Mouse (Mus musculus) midbrain, embryonic 16.5 days (tissue): ENCODE measurements around the gene Vgll4. TPM values are rescaled to one million over a fixed set of nuclear protein-coding genes. Genes with fewer than 3 reads are reported as not detected.

ENCODE experiments used
- ATAC-seq: fragments of 200-750 bp; cut with Nextera tagmentation; 2 replicates; pipeline ENCODE4 v1.8.0; 2017; ENCODE audit warnings: moderate TSS enrichment
- H3K27ac ChIP-seq: fragments of 300-500 bp; sonication (generic); 2 replicates; pipeline ENCODE4 v1.5.1; 2014; ENCODE audit warnings: mild to moderate bottlenecking, low read length, mixed read lengths
- H3K27me3 ChIP-seq: fragments of 300-500 bp; sonication (generic); 2 replicates; pipeline ENCODE4 v1.6.1; 2014; ENCODE audit warnings: low read depth, low read length, mixed read lengths; ENCODE audit not compliant: control insufficient read depth, insufficient read depth
- H3K36me3 ChIP-seq: fragments of 300-500 bp; sonication (generic); 2 replicates; pipeline ENCODE4 v1.6.1; 2014; ENCODE audit warnings: mild to moderate bottlenecking, low read length, moderate library complexity, mixed read lengths; ENCODE audit not compliant: control insufficient read depth, insufficient read depth
- H3K4me1 ChIP-seq: fragments of 300-500 bp; sonication (generic); 2 replicates; pipeline ENCODE4 v1.6.1; 2014; ENCODE audit warnings: mild to moderate bottlenecking, low read length, mixed read lengths; ENCODE audit not compliant: control insufficient read depth, insufficient read depth
- H3K4me2 ChIP-seq: fragments of 300-500 bp; sonication (generic); 2 replicates; pipeline ENCODE4 v1.6.1; 2014; ENCODE audit warnings: mild to moderate bottlenecking, low read length, mixed read lengths
- H3K4me3 ChIP-seq: fragments of 300-500 bp; sonication (generic); 2 replicates; pipeline ENCODE4 v1.5.1; 2014; ENCODE audit warnings: low read depth, mild to moderate bottlenecking, low read length, moderate library complexity, mixed read lengths
- H3K9ac ChIP-seq: fragments of 300-500 bp; sonication (generic); 2 replicates; pipeline ENCODE4 v1.6.1; 2014; ENCODE audit warnings: low read depth, low read length, mixed read lengths
- H3K9me3 ChIP-seq: fragments of 300-500 bp; sonication (generic); replicated peaks from 2 replicates; pipeline ENCODE4 v1.6.1; 2014; ENCODE audit warnings: mild to moderate bottlenecking, low read length, mixed read lengths; ENCODE audit not compliant: control insufficient read depth, poor library complexity, severe bottlenecking
- WGBS: fragments of 180-500 bp; shearing (Covaris S2); extraction: QIAGEN DNeasy Blood & Tissue Kit; methylation state at CpG from one replicate; pipeline ENCODE4 v1.1.7; 2014; 5-methylcytosine and 5-hydroxymethylcytosine counted together
- polyA plus RNA-seq: library from polyadenylated mRNA; unstranded; fragments of >200 nt; fragmentation: Nextera tagmentation; extraction: Ambion mirVana; gene quantifications from 2 replicates; pipeline ENCODE4 v1.2.1, GENCODE M21; 2015

Vgll4 gene
- polyA plus RNA-seq = 49.2 and 51.0 TPM in 2 replicates

- Histone ChIP-seq H3K9ac (peak within 1 kb of the TSS; percentile 86), H3K36me3 (no peaks in the 10 kb centered on the region), H3K9me3 (no peaks in the 10 kb centered on the region), H3K27me3 (no peaks in the 10 kb centered on the region; the same call in 1 of the 2 replicates), H3K4me2 (peak within 1 kb of the TSS; percentile 96), H3K4me1 (peaks cover 8% of the 10 kb centered on the region), H3K27ac (peak within 1 kb of the TSS; percentile 75), H3K4me3 (peak within 1 kb of the TSS; percentile 75)
- WGBS = under 1% methylated on average over 79 of the region's 79 CpGs
- ATAC-seq = peak; percentile 69
Observed at GRCm38 (mm10) chr6:114969213-114970120, at the start of gene Vgll4. Gene Vgll4 (minus strand): TSS chr6:114969994.

- H3K4me1 ChIP-seq = no peaks in the 10 kb centered on the region
- H3K36me3 ChIP-seq = peaks cover 18% of the 10 kb centered on the region
- no peaks in the 10 kb centered on the region for H3K9me3 ChIP-seq
- no peak overlapping the region for H3K27ac ChIP-seq
- H3K4me2 ChIP-seq = no peak overlapping the region
- H3K4me3 ChIP-seq = no peak overlapping the region
- 95% methylated on average over 13 of the region's 13 CpGs for WGBS
- ATAC-seq = no peak
- H3K27me3 ChIP-seq = no peaks in the 10 kb centered on the region
- H3K9ac ChIP-seq = no peak overlapping the region
Observed at GRCm38 (mm10) chr6:115015461-115015860, 45.7 kb upstream of the Vgll4 start.

GRCm38 (mm10) chr6:115013574-115013973 is 43.8 kb upstream of the Vgll4 start:
- peaks cover 10% of the 10 kb centered on the region for H3K36me3 ChIP-seq
- no peak overlapping the region for H3K9ac ChIP-seq
- H3K27me3 ChIP-seq = no peaks in the 10 kb centered on the region
- H3K9me3 ChIP-seq = no peaks in the 10 kb centered on the region
- no peaks in the 10 kb centered on the region for H3K4me1 ChIP-seq
- no peak for ATAC-seq
- no peak overlapping the region for H3K4me2 ChIP-seq
- H3K4me3 ChIP-seq = no peak overlapping the region
- H3K27ac ChIP-seq = no peak overlapping the region
- WGBS = 94% methylated on average over 4 of the region's 4 CpGs

GRCm38 (mm10) chr6:115011792-115012191 is 42.0 kb upstream of the Vgll4 start:
- Histone ChIP-seq H3K36me3 (peaks cover 8% of the 10 kb centered on the region), H3K27ac (no peak overlapping the region), H3K4me1 (peaks cover 5% of the 10 kb centered on the region), H3K4me2 (no peak overlapping the region), H3K9me3 (no peaks in the 10 kb centered on the region), H3K4me3 (no peak overlapping the region), H3K27me3 (no peaks in the 10 kb centered on the region), H3K9ac (no peak overlapping the region)
- no peak for ATAC-seq
- 81% methylated on average over 8 of the region's 8 CpGs for WGBS

GRCm38 (mm10) chr6:115010815-115011214 is 41.0 kb upstream of the Vgll4 start:
- Histone ChIP-seq H3K4me2 (no peak overlapping the region), H3K36me3 (peaks cover 8% of the 10 kb centered on the region), H3K9ac (no peak overlapping the region), H3K9me3 (no peaks in the 10 kb centered on the region), H3K27me3 (no peaks in the 10 kb centered on the region), H3K4me1 (peaks cover 6% of the 10 kb centered on the region), H3K27ac (no peak overlapping the region), H3K4me3 (no peak overlapping the region)
- ATAC-seq = no peak
- 86% methylated on average over 9 of the region's 9 CpGs for WGBS

GRCm38 (mm10) chr6:115010304-115010703 is 40.5 kb upstream of the Vgll4 start:
- H3K27me3 ChIP-seq = no peaks in the 10 kb centered on the region
- H3K4me1 ChIP-seq = peaks cover 6% of the 10 kb centered on the region
- ATAC-seq = no peak
- no peak overlapping the region for H3K4me3 ChIP-seq
- H3K36me3 ChIP-seq = peaks cover 8% of the 10 kb centered on the region
- no peak overlapping the region for H3K4me2 ChIP-seq
- H3K9me3 ChIP-seq = no peaks in the 10 kb centered on the region
- H3K27ac ChIP-seq = no peak overlapping the region
- H3K9ac ChIP-seq = no peak overlapping the region
- WGBS = 81% methylated on average over 9 of the region's 9 CpGs

GRCm38 (mm10) chr6:115007728-115008127 is 37.9 kb upstream of the Vgll4 start:
- H3K36me3 ChIP-seq = peaks cover 8% of the 10 kb centered on the region
- peak; percentile 76 for ATAC-seq
- WGBS = 28% methylated on average over 5 of the region's 5 CpGs

GRCm38 (mm10) chr6:115006948-115007347 is 37.2 kb upstream of the Vgll4 start:
- peaks cover 6% of the 10 kb centered on the region for H3K4me1 ChIP-seq
- H3K9ac ChIP-seq = peak overlapping the region; percentile 34; the same call in 1 of the 2 replicates
- no peak overlapping the region; the same call in 1 of the 2 replicates for H3K27ac ChIP-seq
- peak; percentile 54; the same call in 1 of the 2 replicates for ATAC-seq
- H3K4me3 ChIP-seq = no peak overlapping the region
- peaks cover 7% of the 10 kb centered on the region for H3K36me3 ChIP-seq
- WGBS = 46% methylated on average over 6 of the region's 6 CpGs
- no peaks in the 10 kb centered on the region for H3K9me3 ChIP-seq
- H3K27me3 ChIP-seq = no peaks in the 10 kb centered on the region
- no peak overlapping the region for H3K4me2 ChIP-seq

More at GRCm38 (mm10) chr6:115007728-115008127, 37.9 kb upstream of the Vgll4 start:
- no peaks in the 10 kb centered on the region for H3K27me3 ChIP-seq
- no peak overlapping the region for H3K4me3 ChIP-seq
- no peak overlapping the region for H3K9ac ChIP-seq
- H3K4me2 ChIP-seq = no peak overlapping the region
- H3K9me3 ChIP-seq = no peaks in the 10 kb centered on the region
- H3K27ac ChIP-seq = no peak overlapping the region
- peaks cover 6% of the 10 kb centered on the region for H3K4me1 ChIP-seq

GRCm38 (mm10) chr6:115006065-115006464 is 36.3 kb upstream of the Vgll4 start:
- H3K36me3 ChIP-seq = peaks cover 2% of the 10 kb centered on the region; the same call in 1 of the 2 replicates
- no peak overlapping the region for H3K4me2 ChIP-seq
- H3K4me3 ChIP-seq = no peak overlapping the region
- WGBS = 49% methylated on average over 3 of the region's 3 CpGs
- no peak overlapping the region for H3K27ac ChIP-seq
- peaks cover 6% of the 10 kb centered on the region for H3K4me1 ChIP-seq
- no peak overlapping the region for H3K9ac ChIP-seq
- no peaks in the 10 kb centered on the region for H3K9me3 ChIP-seq
- H3K27me3 ChIP-seq = no peaks in the 10 kb centered on the region
- no peak for ATAC-seq
